Mouse (Mus musculus): Measurements from ENCODE around the gene Epha4.

Gene Epha4

GRCm38 (mm10) chr1:77514963-77515650, at the start of gene Epha4:
TSS of gene Epha4 (minus strand) at chr1:77515088.
- no peak for DNase-seq (ENCODE audit: low read depth)

DNA sequence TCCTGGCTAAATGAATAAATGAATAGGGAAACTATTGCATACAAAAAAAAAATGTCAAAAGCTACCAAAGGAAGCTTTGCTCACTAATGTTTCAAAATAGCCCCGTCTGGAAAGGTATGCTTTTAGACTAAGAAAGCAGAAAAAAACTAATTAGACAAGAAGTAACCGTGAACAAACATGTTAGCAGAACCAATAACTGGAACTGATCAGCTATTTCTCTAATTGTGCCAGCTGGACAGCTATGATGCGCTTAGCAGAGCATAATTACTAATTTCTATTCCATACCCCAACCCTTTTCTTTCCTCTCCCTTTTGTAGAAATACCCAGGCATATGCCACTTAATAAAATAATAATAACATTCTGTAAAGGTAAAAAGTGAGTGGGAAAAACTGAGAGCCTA, 41.3 kb upstream of the Epha4 start:
- DNase-seq (ENCODE audit: low read depth) = no peak

DNA sequence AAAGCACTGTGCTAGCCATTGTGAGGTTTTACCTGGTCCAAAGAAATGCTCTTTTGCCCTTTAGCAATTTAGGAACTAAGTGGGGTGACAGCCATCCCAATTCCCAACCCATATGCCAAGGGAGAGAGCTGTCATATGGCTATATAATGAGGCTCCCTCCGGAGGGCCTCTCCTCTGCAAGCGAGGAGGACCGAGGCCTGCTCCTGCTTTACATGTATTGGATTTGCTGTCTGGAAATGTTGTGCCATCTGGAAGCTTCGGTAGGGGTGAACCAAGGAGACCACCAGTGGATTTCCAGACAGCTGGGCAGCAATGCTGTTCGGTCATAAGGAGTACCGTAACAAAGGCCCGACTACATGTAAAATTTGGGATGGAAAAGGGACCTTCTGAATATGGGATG, 37.0 kb upstream of the Epha4 start:
- no peak for DNase-seq (ENCODE audit: low read depth)

DNA sequence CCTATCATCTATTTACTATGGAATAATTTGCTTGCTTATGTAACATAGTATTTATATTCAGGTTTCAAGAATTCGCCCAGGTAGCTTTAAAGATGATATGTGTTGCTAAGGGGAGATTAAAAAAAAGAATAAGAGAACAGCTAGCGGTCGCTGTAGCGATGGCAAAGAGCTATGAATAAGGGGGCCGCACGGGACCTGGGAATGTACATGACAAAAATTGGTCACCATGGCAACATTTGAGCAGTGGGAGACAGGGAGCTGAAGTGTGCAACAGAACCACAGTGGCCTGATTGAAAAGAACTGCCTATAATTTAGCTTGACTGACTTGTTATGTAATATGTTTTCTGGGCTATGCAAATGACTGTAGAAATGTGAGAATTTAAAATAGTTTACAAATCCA, 30.8 kb upstream of the Epha4 start:
- no peak for DNase-seq (ENCODE audit: low read depth)

- no peak for DNase-seq (ENCODE audit: low read depth)
Measured at GRCm38 (mm10) chr1:77545035-77545434, 30.1 kb upstream of the Epha4 start.

DNA sequence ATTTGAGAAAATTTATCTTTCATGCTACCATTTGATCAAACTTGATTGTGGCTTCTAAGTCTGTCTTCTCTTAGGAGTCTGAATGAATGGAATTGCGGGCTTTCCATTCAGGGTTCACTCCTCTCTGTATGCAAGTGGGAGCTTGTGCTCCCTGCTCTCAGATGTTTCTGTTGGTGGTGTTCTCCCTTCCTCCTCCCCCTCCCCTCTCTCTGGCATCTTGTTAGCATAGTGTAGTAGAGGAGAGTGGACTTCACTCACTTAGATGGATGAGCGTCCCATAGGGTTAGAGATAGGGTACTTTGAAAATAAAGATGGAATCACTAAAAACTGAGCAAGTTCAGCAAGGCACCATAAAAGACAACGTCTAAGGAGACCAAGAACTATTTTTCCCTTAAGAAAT, 29.4 kb upstream of the Epha4 start:
- no peak for DNase-seq (ENCODE audit: low read depth)

DNA sequence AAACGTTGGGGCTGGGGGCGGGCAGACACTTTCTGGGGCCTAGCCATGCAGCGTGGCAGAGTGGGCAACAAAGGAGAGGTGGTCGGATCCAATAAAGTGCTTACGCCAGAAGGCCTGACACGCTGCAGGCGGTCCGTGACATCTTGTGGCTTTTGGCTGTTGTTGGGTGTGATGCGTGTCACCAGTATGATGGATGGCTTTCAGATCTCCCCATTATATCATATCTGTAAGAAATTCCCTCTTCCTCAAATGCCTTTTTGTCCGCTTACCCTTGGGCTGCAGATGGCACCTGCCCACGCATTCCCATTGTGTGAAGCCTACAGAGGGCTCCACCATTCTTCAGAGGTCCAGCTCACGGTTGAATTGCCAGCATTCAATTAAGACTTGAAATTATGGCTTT, 25.1 kb upstream of the Epha4 start:
- DNase-seq (ENCODE audit: low read depth) = no peak

GRCm38 (mm10) chr1:77538559-77538958, 23.7 kb upstream of the Epha4 start:
- DNase-seq (ENCODE audit: low read depth) = no peak

DNA sequence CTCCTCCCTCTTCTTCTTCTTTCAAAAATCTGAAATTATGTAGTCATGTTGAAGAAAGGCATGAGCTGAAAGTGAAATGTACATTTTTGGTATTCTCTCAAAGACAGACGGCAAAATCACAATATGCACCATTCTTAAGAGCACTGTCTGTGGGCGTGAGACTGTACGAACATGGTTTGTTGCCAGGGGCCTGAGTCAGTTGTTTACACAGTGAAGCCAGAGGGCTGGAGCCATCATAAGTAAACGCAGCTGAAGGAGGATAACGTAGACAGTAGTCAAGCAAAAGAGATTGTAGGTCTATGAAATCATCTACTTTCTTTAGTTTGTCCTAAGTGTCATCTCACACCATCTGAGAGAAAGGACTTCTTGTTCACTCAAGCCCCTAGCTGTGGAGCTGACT, 21.0 kb upstream of the Epha4 start:
- DNase-seq (ENCODE audit: low read depth) = no peak

GRCm38 (mm10) chr1:77532576-77533183, 17.8 kb upstream of the Epha4 start:
- DNase-seq (ENCODE audit: low read depth) = no peak

DNA sequence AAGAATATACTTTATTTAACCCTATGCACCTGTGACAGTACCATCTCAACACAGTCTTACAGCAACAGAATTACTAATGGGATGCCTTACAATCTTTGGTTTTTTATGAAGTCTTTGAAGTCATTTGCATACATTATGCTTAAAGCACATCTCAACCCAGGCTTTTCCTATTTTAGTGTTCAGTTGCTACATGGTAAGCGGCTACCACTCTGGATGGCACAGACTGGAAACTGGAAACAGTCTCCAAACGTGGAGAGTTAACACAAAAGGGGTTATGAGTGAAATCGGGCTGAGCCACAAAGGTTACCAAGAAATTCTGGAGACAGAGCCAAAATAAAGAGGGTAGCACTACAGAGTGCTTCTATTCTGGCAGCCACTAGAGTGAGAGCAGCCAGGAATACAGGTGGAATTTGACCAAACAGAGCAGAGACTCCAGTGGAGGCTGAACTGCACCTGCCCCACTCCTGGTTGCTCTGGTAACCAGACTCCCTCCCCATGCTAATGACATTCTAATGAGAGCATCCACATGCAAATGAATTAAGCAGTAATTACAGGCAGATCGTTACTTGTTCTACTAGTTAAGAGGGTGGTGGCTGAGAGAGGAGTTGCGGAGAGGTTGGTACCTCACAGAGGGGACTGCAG, 17.2 kb upstream of the Epha4 start:
- DNase-seq (ENCODE audit: low read depth) = no peak

DNA sequence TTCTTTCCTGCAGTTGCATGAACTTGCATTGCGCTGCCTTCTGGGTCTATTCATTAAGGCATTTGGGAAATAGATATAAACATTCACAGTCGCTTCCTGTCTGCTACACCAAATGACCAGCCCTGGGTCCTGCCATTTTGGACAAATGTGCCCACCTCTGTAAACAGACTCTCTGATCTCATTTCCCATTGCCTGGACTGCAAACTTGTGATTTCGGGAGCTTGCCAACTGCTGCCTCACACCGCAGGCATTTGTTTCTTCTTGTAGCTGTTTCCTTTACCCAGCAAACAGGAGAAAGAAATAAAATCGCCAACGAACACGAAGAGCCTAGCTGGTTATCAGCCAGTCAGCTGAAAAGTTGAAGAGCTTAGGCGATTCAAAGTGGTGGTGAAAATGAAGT, 10.2 kb upstream of the Epha4 start:
- no peak for DNase-seq (ENCODE audit: low read depth)

GRCm38 (mm10) chr1:77523354-77523753, 8.5 kb upstream of the Epha4 start:
- DNase-seq (ENCODE audit: low read depth) = no peak

DNA sequence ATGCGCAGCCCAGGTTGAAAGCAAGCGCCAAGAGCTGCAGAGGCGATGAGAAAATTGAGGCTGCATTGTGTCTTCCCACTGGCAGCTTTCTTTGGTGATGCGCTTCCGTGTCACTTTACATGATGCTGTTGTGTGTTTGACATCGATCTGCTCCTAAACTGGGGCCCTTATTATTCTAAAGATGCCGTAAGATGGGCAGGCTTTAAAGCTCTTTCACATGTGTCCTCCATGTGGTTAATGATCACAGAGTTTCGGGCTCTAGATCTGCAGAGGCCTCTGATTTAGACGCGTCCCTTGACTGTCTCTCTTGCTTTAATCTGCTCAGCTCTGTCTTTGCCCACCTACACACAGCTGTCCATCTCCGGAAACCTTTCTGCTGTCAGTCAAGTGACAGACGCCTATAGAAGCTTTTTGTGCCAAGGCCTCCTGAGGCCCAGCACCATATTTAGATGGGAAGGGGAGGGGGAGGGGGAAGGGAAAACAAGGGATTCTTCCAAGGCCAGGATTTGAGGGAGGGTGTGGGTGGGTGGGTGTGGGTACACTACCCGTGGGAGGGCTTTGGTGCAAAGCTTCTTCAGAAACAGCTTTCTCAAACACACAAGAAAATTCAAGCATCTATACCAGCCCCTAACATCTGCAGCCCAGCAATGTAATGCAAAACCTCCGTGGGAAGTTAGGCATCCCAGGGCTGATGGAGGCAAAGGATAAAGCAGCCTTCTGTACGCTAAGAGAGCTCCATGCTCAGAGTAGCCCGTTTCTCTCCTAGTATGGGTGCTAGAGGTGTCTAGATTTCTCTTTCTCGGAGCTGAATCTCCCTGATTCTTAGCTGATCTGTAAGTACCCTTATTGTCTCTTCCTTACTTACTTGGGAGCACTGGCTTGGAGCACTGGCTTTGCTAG, 7.0 kb upstream of the Epha4 start:
- no peak for DNase-seq (ENCODE audit: low read depth)

DNA sequence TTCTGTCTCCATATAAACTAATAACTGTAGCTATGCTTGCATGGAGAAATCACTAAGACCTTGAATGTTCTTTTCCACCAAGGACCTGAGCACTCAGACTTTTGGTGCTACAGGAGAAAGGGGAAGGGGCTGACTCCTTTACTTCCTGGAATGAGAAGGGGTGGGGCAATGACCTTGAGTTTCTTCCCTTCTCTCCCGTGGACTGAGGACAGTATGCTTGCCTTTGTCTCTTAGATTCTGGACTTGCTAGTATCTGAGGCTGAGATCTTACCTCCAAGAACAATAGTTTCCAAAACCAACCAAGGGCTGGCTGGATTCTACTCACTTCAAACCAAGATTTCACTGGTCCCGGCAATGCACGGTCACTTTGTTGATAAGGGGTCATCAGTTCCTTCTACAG, 3.8 kb upstream of the Epha4 start:
- no peak for DNase-seq (ENCODE audit: low read depth)

- DNase-seq (ENCODE audit: low read depth) = peak; percentile 58
Measured at GRCm38 (mm10) chr1:77516203-77516991, 1.5 kb upstream of the Epha4 start.

- DNase-seq (ENCODE audit: low read depth) = no peak
Measured at GRCm38 (mm10) chr1:77515651-77515981, 728 bp upstream of the Epha4 start.

DNA sequence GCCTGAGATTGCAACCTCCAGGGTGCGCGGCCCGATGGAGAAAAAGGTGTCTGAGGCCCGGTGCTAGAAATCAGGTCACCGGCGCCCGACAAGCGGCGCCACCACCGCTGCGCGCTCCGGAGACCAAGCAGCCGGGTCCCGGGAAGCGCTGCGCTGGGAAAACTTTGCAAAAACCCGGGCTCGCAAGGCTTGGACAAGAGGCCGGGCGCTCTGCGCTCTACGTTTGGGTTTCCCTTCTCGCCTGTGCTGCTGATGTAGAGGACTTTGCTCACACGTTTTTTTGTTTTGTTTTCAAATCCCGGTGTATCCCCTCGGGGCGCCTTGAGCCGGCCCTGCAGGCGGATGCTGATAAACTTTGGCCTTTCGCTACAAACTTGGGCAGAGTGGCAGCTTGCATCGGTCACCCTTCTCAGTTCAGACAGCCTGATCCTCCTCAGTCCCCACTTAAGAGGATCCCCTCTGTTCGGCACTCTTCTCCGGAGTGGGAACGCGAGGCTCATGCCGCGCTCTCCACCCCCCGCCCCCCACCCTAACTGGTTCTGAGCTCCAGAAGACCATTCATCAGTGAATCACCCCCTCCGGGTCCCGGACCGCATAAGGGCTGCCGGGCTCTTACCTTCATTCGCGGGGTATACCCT, 444 bp downstream of the Epha4 start:
- DNase-seq (ENCODE audit: low read depth) = no peak

GRCm38 (mm10) chr1:77513959-77514324, 946 bp downstream of the Epha4 start:
- DNase-seq (ENCODE audit: low read depth) = no peak

GRCm38 (mm10) chr1:77513411-77513941, 1.4 kb downstream of the Epha4 start:
- DNase-seq (ENCODE audit: low read depth) = no peak

Measured in c-Kit-positive CD71-negative TER-119-negative erythroid progenitor cells, embryonic 14.5 days (primary cell).